Mouse (Mus musculus) urinary bladder, adult 18-20 months (tissue): ENCODE measurements around the gene Pi4ka.

Source experiments
- DNase-seq, 2 experiments: peaks; one replicate each; pipeline ENCODE4 v3.0.0; 2022; ENCODE audit warnings: low spot score in 2 of 2, mixed read lengths in 2 of 2

Pi4ka gene

DNA sequence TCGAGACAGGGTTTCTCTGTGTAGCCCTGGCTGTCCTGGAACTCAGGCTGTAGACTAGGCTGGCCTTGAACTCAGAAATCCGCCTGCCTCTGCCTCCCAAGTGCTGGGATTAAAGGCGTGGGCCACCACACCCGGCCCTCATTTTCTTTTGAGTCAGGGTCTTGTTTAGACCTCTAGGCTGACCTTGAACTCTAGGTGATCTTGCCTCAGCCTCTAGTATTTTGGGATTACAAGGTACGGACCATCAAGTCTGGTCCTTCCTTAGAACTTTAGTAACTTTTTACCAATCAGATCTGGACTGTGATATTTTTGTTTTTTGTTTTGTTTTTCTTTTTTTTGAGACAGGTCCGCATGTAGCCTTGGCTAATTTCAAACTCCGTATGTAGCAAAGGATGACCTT lies 130.4 kb downstream of the Pi4ka start, which contains the start of gene Tmem191c:
Gene Tmem191c, plus strand, starts transcription at position 357 of the 400 bp plus-strand sequence.
- no peak for DNase-seq

DNA sequence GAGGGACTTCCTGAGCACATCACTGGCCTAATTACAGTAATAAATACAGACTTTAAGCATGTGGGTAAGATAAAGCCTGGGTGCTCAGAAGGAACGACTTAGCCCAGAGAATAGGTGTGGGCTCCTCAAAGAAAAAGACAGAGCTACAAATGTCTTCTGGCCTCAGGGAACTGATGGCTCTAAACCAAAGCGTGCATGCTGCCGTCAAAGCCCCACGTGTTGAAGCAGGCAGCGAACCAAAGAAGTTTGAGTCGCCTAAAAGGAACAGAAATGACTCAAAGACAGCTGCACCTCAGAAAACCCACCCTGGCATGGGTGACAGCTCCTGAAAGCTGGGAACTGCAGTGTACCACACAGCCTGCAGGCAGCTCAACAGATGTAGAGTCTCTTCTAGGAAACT lies 134.3 kb downstream of the Pi4ka start:
- DNase-seq = no peak

- no peak for DNase-seq
Measured at GRCm38 (mm10) chr16:17271124-17271523, 135.0 kb downstream of the Pi4ka start.

DNA sequence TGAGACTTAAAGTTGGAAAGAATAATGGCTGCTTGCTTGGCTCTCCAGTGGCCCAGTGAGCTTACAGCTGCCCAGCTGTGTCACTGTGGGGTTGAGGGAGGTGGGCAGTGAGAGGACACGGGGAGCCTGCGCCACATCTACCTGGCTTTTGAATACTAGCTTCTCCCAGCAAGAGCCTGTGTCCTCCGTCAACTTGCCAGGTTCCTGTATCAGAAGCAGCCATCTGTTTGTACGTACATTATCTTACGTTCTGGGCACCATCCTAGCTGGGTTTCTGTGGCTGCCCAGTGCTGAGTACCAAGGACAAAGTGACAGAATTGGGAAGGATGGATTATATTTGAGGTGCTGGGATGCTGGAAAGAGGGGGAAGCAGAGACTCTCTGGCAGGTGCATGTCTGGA lies 136.2 kb downstream of the Pi4ka start:
- no peak for DNase-seq

- no peak for DNase-seq
Measured at GRCm38 (mm10) chr16:17267937-17268336, 138.2 kb downstream of the Pi4ka start.

- no peak for DNase-seq
Measured at GRCm38 (mm10) chr16:17266113-17266512, 140.0 kb downstream of the Pi4ka start.

DNA sequence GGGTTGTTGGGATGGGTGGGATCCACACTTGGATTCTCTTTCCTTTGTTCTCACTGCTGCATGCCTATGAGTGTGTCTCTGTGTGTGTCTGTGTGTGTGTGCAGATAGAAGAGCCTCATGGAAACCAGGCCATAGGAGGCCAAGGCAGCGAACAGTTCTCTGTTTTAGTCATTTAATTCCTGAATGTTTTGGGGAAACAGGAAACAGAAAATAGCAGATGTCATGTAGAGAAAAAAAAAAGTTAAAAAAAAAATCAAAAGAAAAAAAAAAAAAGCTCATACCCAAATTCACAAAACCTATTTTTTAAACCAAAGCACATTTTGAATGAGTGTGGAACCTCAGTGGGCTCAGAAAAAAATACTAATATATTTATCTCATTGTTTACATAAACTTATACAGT lies 144.8 kb downstream of the Pi4ka start:
- DNase-seq = no peak

- no peak for DNase-seq
Measured at GRCm38 (mm10) chr16:17258917-17259316, 147.2 kb downstream of the Pi4ka start.

DNA sequence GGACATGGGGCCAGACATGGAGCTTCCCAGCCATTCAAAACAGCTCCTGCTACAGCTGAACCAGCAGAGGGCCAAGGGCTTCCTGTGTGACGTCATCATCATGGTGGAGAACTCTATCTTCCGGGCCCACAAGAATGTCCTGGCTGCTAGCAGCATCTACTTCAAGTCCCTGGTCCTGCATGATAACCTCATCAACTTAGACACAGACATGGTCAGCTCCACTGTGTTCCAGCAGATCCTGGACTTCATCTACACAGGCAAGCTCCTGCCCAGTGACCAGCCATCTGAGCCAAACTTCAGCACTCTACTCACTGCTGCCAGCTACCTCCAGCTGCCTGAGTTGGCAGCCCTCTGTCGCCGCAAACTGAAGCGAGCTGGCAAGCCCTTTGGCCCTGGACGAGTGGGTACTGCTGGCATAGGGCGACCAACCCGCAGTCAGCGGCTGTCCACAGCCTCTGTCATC lies 148.7 kb downstream of the Pi4ka start:
- no peak for DNase-seq

GRCm38 (mm10) chr16:17255270-17255669 lies 150.8 kb downstream of the Pi4ka start:
- no peak for DNase-seq

DNA sequence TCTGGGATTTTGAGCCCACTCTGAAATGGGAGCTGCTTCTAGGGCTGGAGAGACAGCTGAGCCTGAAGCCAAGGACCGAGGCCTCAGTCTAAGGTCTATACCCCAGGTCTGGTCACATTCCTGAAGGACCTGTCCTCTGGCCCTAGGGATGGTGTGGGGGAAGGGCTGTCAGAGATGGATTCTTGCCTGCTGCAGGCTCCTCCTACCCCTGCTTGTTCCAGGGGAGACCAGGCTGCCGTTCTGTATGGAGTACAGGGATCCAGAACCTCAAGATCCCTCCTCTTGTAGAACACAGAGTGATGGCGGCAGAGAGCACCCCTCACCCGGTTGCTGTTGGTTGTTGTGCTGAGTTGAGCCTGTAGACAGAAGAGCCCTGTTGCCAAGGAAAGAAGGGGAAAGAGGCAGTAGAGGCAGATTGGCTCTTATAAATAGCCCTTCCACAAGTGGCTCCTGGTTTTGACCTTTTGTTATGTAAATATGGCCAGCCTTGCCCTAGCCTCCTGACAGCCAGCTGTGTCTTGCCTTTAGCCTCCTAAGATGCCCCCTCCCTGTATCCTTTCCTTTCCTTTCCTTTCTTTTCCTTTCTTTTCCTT lies 152.0 kb downstream of the Pi4ka start:
- no peak for DNase-seq

DNA sequence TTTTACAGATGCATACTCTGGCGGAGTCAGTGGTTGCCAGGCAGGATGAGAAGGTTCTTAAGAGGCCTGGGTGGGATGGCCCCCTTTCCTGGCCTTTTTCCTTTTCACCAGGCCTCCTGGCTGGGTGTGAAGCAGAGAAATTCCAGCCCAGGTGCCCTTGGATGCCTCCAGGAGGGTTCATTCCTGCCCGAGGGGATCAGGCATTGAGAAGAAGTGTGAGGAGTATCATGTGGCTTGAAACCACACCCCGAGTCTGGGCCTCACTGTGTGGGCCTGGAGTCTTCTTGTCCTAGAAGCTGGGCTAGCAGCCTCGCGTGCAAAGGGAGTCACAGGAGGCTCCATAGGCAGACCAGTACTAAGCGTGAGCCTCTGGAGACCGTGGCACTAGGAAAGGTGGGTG lies 153.3 kb downstream of the Pi4ka start:
- DNase-seq = no peak

DNA sequence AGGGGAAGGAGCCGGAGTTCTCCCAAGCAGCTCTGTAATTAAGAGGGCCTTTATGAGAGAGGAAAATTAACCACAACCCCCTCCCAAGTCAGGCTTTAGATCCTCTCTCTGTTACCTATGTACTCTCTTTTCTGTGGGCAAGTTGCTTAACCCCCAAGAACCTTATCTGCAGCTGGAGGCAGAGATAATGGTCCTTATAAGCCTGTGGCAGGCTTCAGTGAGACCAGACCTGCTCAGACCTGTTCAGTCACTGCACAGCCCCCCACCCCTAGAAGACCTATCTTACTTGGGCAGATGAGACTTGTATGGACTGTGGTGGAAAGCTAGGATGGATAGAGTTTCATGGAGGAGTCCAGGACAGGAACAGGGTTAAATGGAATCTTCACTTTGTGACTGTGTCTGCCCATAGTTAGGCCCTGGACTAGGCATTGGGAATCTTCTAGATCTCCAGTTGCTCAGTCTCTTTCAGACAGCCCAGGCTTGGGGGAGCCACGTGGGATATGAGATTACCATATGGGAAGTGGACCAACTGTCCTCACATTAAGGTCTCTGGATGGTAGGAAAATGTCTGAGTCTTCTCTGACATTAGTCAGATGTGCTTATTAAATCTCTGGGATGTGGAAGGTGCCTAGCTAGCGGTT lies 153.9 kb downstream of the Pi4ka start:
- no peak for DNase-seq

DNA sequence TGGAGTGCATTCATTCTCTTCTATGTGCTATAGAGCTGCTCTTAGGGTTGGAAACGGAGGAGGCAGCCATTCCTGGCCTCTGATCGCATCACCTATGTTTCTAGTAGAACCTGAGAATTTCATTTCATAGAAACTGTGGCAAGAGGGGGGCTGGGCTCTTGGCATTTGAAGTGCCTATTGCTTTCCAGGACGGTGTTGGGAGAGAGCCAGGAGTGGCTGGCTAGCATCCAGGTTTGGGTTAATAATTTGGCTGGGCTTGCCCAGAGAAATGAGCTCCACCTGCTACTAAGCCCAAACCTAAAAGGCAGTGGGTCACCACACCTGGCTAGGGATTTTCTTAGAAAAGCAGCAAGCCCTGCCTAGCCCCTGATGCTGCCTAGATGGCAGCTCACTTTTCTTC lies 154.6 kb downstream of the Pi4ka start:
- DNase-seq = peak; percentile 52 to 71

DNA sequence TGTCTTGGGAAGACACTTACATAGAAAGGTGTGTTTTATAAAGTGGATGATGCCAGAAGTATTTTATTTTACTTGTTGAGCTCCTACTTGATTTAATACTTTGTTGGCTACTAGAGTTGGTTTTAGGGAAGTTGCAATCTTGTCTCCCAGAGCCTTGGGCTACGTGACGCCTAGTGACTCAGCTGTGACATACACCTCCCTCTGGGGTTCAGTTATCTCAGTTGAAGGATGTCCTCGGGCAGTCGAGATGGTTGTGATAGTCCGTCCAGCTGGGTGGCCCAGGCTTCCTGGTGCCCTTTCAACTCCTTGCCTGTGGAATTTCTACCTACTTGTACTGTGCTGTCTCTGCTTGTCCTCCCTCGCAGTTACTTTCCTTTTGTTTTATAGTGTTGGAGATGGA lies 157.0 kb downstream of the Pi4ka start:
- peak in 1 of 2 experiments; percentile 30 for DNase-seq

DNA sequence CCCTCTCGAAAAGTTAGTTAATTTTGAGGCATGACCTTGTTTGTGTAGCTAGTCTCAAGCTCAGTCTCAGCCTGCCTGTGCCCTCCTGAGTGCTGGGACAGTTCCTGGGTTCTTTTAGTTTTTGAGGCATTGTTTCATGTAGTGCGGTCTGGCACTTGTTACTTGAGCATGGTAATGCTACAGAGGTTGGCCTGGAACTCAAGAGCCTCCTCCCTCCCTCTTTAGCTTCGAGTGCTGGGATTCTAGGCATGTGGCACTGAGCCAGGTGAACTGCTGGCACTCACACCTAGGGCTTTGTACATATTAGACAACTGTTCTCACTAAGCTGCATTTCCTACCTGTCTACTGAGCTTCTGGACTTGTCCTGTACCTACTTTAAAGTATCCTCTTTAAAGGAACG lies 158.4 kb downstream of the Pi4ka start:
- no peak for DNase-seq

- DNase-seq = no peak
Measured at GRCm38 (mm10) chr16:17244996-17245395, 161.1 kb downstream of the Pi4ka start.

DNA sequence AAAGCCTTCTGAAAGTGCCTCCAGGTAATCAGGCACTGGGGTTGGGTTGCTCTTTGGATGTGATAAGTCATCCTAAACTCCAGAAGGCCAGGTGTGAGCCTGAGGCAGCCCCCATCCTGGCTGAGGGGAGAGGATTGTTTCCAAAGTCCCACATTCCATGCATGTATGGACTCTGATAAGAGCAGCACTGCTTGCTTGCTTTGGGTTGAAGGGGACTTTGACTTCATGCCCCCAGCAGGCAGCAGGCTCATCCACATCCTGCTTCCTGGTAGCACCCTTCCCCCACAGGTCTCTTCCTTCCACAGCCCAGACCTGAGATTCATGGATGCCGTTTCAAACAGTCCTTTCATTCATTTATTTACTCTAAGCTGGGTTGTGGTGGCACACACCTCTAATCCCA lies 162.4 kb downstream of the Pi4ka start:
- no peak for DNase-seq

GRCm38 (mm10) chr16:17239409-17239808 lies 166.7 kb downstream of the Pi4ka start:
- no peak for DNase-seq

DNA sequence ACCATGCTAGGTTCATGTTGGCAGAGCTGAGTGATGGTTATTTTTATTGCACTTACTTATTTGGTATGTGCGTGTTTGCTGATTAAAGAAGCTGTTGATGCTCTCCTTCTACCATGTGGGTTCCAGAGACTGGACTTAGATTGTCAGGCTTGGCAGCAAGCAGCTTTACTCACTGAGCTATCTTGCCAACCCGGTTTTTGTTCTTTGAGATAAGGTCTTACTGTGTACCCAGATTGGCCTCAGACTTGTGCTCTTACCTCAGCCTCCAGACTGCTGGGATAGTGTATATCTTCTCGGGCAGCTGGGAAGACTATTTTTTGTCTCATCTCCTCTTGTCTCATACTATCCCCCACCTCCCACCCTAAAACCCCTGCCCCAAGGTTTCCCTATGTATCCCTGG lies 168.5 kb downstream of the Pi4ka start:
- DNase-seq = no peak

DNA sequence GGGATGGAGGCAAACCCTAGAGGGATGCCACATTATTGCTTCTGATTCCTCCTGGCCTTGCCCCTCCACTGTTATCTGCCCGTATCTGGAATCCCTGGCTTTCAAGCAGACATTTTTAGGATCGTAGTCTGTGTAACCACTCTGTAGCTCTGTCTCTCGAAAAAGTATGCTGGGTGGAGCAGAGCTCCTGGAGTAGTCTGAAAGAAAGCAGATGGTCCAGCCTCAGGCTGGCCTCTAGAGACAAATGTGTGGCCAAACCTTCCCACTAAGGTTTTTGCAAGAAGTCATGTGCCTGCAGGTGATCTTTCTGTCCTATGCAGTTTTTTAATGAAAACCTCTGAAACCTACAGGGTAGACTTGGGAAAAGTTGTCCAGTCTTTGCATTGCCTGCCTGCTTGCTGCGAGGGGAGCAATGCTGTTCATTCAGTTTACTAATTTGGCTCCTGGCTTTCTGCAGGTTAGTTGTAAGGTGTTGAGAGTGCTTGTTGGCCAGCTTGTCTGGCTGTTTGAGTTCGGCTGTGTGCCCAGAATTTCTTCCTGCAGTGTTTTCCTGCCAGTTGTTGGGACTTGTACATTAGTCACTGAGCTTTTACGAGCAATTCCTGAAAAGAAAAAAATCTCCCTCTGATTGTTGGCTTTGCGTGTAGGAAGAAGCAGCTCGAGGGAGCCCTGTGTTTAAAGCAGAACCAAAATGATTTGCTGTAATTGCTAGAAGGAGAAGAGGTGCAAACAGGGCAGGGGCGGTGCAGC lies 171.0 kb downstream of the Pi4ka start:
- DNase-seq = peak in 1 of 2 experiments; percentile 53

DNA sequence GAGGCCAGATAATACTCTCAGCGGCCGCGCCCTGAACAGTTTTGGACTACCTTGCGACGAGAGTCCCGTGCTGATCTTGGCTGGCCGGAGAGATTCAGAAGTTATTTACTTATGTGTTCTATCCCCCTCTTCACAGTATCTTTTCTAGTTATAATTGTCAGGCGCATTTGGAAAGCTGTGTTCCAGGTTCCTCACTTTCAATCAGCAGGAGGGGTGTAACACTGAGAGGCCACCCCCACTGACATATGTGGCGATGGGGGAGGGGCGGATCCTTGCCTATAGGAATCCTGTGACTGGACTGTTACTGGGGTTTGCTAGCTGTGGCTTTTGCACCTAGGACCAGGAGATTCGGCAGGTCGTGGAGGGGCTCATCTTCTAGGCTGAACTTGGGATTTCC lies 171.6 kb downstream of the Pi4ka start:
- no peak for DNase-seq
